ENCODE assay signal across 8 mouse cellular contexts in the genomic region with DNA sequence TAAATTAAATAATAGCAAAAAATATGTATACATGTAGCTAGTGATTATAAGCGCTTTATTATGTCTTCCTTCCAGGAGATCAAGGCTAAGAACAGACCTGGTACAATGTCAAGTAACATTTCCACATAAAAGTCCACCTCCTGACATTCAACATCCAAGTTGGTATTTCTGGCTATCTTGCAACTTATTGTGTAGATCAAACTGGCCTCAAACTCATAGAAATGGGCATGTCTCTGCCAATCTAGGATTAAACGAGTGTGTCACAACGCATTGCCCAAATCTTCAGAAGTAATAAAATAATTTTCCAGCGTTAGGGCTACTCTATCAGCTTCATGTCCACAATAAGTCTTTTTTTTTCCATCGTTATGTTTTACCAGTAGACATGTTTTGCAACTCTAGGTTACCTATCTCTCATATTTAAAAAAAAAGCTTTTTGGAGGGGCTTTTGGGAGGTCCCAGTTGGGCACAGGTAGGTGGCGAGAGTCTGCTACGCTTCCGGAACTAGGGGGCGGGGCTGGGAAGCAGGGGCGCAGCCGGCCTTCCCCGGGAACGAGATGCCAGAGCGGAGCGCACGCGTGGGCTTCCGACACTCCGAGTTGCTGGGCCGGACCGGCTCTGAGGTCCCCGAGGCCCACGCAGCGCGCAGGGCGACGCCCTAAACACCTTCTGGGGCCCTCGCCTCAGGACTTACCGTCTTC. TPM values are rescaled to one million over a fixed set of nuclear protein-coding genes. Genes with fewer than 3 reads are reported as not detected.
DNase-seq lines count a peak whose midpoint lies in the region; TF ChIP-seq lines count a peak whose summit lies in the region.
"Had no signal": no experiment of that assay in that cellular context is flagged by ENCODE, and none has a peak within 500 bp of the region (broad histone marks: within the 10 kb centered on the region; RNA-seq: fewer than 3 reads in every experiment).

No protein-coding gene starts in this region.

- H3K4me3 ChIP-seq in small intestine, adult 2 months (ENCODE audit: low read depth, low read length) = peak overlapping the region; percentile 84

- TF ChIP-seq POLR2A in small intestine, adult 2 months (IDR thresholded peaks at IDR 0.05; ENCODE audit: low read depth, low read length) = no peak

- H3K4me1 ChIP-seq in small intestine, adult 2 months (ENCODE audit: control insufficient read depth, insufficient read depth, insufficient read length, low read length) = no peaks in the 10 kb centered on the region; the same call in 1 of the 2 replicates

- 4% methylated on average over 29 of the region's 29 CpGs for WGBS in small intestine, adult 2 months

- TF ChIP-seq CTCF in small intestine, adult 2 months (IDR thresholded peaks at IDR 0.05; ENCODE audit: extremely low read depth, insufficient read length, insufficient replicate concordance, low read depth, low read length) = no peak

- H3K27ac ChIP-seq in small intestine, adult 2 months (ENCODE audit: insufficient read depth, low read depth, low read length) = peak overlapping the region; percentile 41; the same call in 1 of the 2 replicates

- H3K27me3 ChIP-seq in small intestine, adult 2 months (ENCODE audit: control insufficient read depth, insufficient read depth, low read length) = no peaks in the 10 kb centered on the region

- DNase-seq in A20 (ENCODE audit: low read depth, low spot score) = peak; percentile 72
- DNase-seq in ES-CJ7 (ENCODE audit: low read depth, low spot score) = peak; percentile 69
- DNase-seq in cerebellum, postnatal 10 days = peak; percentile 62
- DNase-seq in gastrocnemius, postnatal 4 days (ENCODE audit: low spot score in 2 of 2) = peak; percentile 30 to 45
- peak; percentile 71 for DNase-seq in kidney, postnatal 10 days
- peak; percentile 52 to 65 for DNase-seq in lung, postnatal 4 days

- H3K36me3 ChIP-seq in small intestine, adult 2 months (ENCODE audit: control insufficient read depth, insufficient read depth, low read length) = peaks cover 12% of the 10 kb centered on the region

RNA-seq across cellular contexts. Expression of a gene that starts 0.7 kb away (rescaled TPM):
- 10 to 100 TPM; 13.0 to 15.6 TPM for total RNA-seq in gastrocnemius, postnatal 4 days (2021)
- polyA plus RNA-seq in small intestine, adult 2 months (2012; rRNA removed) = 0.98 and 2.7 TPM in 2 replicates

RNA-seq across cellular contexts. Expression of a gene that starts 14.2 kb away (rescaled TPM):
- not detected for total RNA-seq in gastrocnemius, postnatal 4 days (2021)
- polyA plus RNA-seq in small intestine, adult 2 months (2012; rRNA removed) = not detected in 2 replicates
- total RNA-seq: layer of hippocampus, postnatal 36 days had no signal

Comparison
In these comparisons a context has a peak if more than half of its experiments do, and no peak if none do; other contexts are left out.
1. Peak in every context shown above with its lines: DNase-seq, H3K4me3 ChIP-seq and H3K27ac ChIP-seq.